Mouse (Mus musculus): ENCODE data around the gene Clip1. TPM values are rescaled to one million over a fixed set of nuclear protein-coding genes. Genes with fewer than 3 reads are reported as not detected.

The Clip1 gene
- polyA plus RNA-seq, 1 experiment from 2014 or later = 51.7 TPM

DNA sequence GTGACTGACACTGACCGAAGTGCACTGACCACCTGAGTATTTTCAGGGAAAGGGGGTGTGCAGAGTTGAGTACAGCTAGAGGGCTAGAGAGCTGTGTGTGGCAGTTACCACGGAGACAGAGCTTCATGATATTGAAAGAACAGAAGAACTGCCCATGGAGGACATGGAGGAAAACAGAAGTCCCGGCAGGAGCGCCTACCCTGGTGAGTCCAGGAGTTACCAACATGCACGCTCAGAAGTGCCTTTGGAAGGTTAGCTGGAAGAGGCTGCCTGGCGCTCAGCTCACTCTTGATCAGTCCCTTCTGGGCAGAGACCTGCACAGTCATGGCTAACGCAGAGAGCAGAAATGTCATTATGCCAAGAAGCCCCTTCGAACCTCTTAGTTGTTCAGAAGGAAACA, 154.4 kb downstream of the Clip1 start:
- WGBS = 89% methylated on average over 8 of the region's 8 CpGs
- ATAC-seq (ENCODE audit: insufficient number of reproducible peaks, insufficient read depth, low FRiP score, low TSS enrichment, low read depth) = no peak
- no peaks in the 10 kb centered on the region for H3K27me3 ChIP-seq

GRCm38 (mm10) chr5:123528641-123529040, 155.8 kb downstream of the Clip1 start:
- H3K4me1 ChIP-seq (replicated peaks) = peaks cover 6% of the 10 kb centered on the region; the same call in 1 of the 2 replicates
- H3K27me3 ChIP-seq = no peaks in the 10 kb centered on the region
- peaks cover 60% of the 10 kb centered on the region for H3K36me3 ChIP-seq
- WGBS = 78% methylated on average over 7 of the region's 7 CpGs
- H3K4me3 ChIP-seq (replicated peaks) = no peak overlapping the region
- H3K9ac ChIP-seq (replicated peaks) = no peak overlapping the region
- H3K27ac ChIP-seq = no peak overlapping the region
- H3K9me3 ChIP-seq = no peaks in the 10 kb centered on the region
- H3K4me2 ChIP-seq = no peak overlapping the region
- ATAC-seq (ENCODE audit: insufficient number of reproducible peaks, insufficient read depth, low FRiP score, low TSS enrichment, low read depth) = no peak

More for the DNA sequence above, 154.4 kb downstream of the Clip1 start:
- no peaks in the 10 kb centered on the region for H3K4me1 ChIP-seq (replicated peaks)
- H3K4me2 ChIP-seq = no peak overlapping the region
- H3K4me3 ChIP-seq (replicated peaks) = no peak overlapping the region
- H3K9me3 ChIP-seq = no peaks in the 10 kb centered on the region
- H3K36me3 ChIP-seq = peaks cover 72% of the 10 kb centered on the region
- no peak overlapping the region for H3K9ac ChIP-seq (replicated peaks)
- H3K27ac ChIP-seq = no peak overlapping the region

Other genes starting within 250 kb of the Clip1 start
- gene Lrrc43, start 195.3 kb downstream of the Clip1 start, polyA plus RNA-seq (2016; fragmentation: Nextera tagmentation; extraction: Ambion mirVana) = not detected in 2 replicates
- not detected in 2 replicates for gene Il31, start 195.1 kb downstream of the Clip1 start, polyA plus RNA-seq (2016; fragmentation: Nextera tagmentation; extraction: Ambion mirVana)
- gene B3gnt4, start 174.2 kb downstream of the Clip1 start, polyA plus RNA-seq (2016; fragmentation: Nextera tagmentation; extraction: Ambion mirVana) = 0.92 and 1.6 TPM in 2 replicates
- gene Diablo, start 160.4 kb downstream of the Clip1 start, polyA plus RNA-seq (2016; fragmentation: Nextera tagmentation; extraction: Ambion mirVana) = 112 and 120 TPM in 2 replicates
- 0.24 and 0.32 TPM in 2 replicates for gene Gm49027, start 159.1 kb downstream of the Clip1 start, polyA plus RNA-seq (2016; fragmentation: Nextera tagmentation; extraction: Ambion mirVana)
- gene Vps33a, start 111.6 kb downstream of the Clip1 start, polyA plus RNA-seq (2016; fragmentation: Nextera tagmentation; extraction: Ambion mirVana) = 25.7 and 28.6 TPM in 2 replicates
- gene Zcchc8, start 36.5 kb upstream of the Clip1 start, polyA plus RNA-seq (2016; fragmentation: Nextera tagmentation; extraction: Ambion mirVana) = 104 and 105 TPM in 2 replicates
- 163 and 175 TPM in 2 replicates for gene Rsrc2, start 64.8 kb upstream of the Clip1 start, polyA plus RNA-seq (2016; fragmentation: Nextera tagmentation; extraction: Ambion mirVana)
- 48.1 and 51.5 TPM in 2 replicates for gene Kntc1, start 65.1 kb upstream of the Clip1 start, polyA plus RNA-seq (2016; fragmentation: Nextera tagmentation; extraction: Ambion mirVana)
- 0.10 and 0.18 TPM in 2 replicates for gene Hcar2, start 180.9 kb upstream of the Clip1 start, polyA plus RNA-seq (2016; fragmentation: Nextera tagmentation; extraction: Ambion mirVana)
- gene Hcar1, start 195.4 kb upstream of the Clip1 start, polyA plus RNA-seq (2016; fragmentation: Nextera tagmentation; extraction: Ambion mirVana) = 0.22 TPM in 1 of 2 replicates, not detected in the other
- 162 and 184 TPM in 2 replicates for gene Denr, start 222.6 kb upstream of the Clip1 start, polyA plus RNA-seq (2016; fragmentation: Nextera tagmentation; extraction: Ambion mirVana)
- gene Gm43518, start 242.8 kb upstream of the Clip1 start, polyA plus RNA-seq (2016; fragmentation: Nextera tagmentation; extraction: Ambion mirVana) = 1.8 and 2.1 TPM in 2 replicates
- gene Ccdc62, start 246.1 kb upstream of the Clip1 start, polyA plus RNA-seq (2016; fragmentation: Nextera tagmentation; extraction: Ambion mirVana) = 5.9 and 7.5 TPM in 2 replicates